Mouse (Mus musculus) stomach, embryonic 16.5 days (tissue): Measurements from ENCODE around the gene Bbs9. TPM values are rescaled to one million over a fixed set of nuclear protein-coding genes. Genes with fewer than 3 reads are reported as not detected.
A peak's percentile ranks its signal among the peaks of the same experiment; 100 is the strongest.

Experiments used
- ATAC-seq: fragments of 200-750 bp; cut with Nextera tagmentation; 2 replicates; pipeline ENCODE4 v1.8.0; 2017; ENCODE audit warnings: moderate number of reproducible peaks, moderate TSS enrichment; ENCODE audit not compliant: insufficient read depth, low FRiP score
- H3K27ac ChIP-seq: fragments of 300-500 bp; sonication (generic); 2 replicates; pipeline ENCODE4 v1.5.1; 2014; ENCODE audit warnings: low read length
- H3K27me3 ChIP-seq: fragments of 300-500 bp; sonication (generic); 2 replicates; pipeline ENCODE4 v1.6.1; 2014; ENCODE audit warnings: low read length, control low read depth, mixed read lengths; ENCODE audit not compliant: control insufficient read depth, insufficient read depth
- H3K36me3 ChIP-seq: fragments of 300-500 bp; sonication (generic); 2 replicates; pipeline ENCODE4 v1.6.1; 2014; ENCODE audit warnings: low read length; ENCODE audit not compliant: control insufficient read depth, insufficient read depth
- H3K4me1 ChIP-seq: fragments of 300-500 bp; sonication (generic); 2 replicates; pipeline ENCODE4 v1.6.1; 2014; ENCODE audit warnings: low read length, control low read depth, mixed read lengths; ENCODE audit not compliant: control insufficient read depth, insufficient read depth
- H3K4me2 ChIP-seq: fragments of 300-500 bp; sonication (generic); 2 replicates; pipeline ENCODE4 v1.6.1; 2014; ENCODE audit warnings: low read depth, low read length, mixed read lengths
- H3K4me3 ChIP-seq: fragments of 300-500 bp; sonication (generic); replicated peaks from 2 replicates; pipeline ENCODE4 v1.5.1; 2014; ENCODE audit warnings: mild to moderate bottlenecking, low read length
- H3K9ac ChIP-seq: fragments of 300-500 bp; sonication (generic); 2 replicates; pipeline ENCODE4 v1.6.1; 2014; ENCODE audit warnings: low read length
- H3K9me3 ChIP-seq: fragments of 300-500 bp; sonication (generic); replicated peaks from 2 replicates; pipeline ENCODE4 v1.6.1; 2016; ENCODE audit warnings: low read length, control low read depth; ENCODE audit not compliant: control insufficient read depth
- WGBS: fragments of 180-500 bp; shearing (Covaris S2); extraction: QIAGEN DNeasy Blood & Tissue Kit; methylation state at CpG from one replicate; pipeline ENCODE4 v1.1.7; 2014; 5-methylcytosine and 5-hydroxymethylcytosine counted together
- polyA plus RNA-seq: library from polyadenylated mRNA; unstranded; fragments of >200 nt; fragmentation: Nextera tagmentation; extraction: Ambion mirVana; gene quantifications from 2 replicates; pipeline ENCODE4 v1.2.1, GENCODE M21; 2015

Gene Bbs9
- polyA plus RNA-seq, 1 experiment from 2014 or later, result 12.2 TPM

DNA sequence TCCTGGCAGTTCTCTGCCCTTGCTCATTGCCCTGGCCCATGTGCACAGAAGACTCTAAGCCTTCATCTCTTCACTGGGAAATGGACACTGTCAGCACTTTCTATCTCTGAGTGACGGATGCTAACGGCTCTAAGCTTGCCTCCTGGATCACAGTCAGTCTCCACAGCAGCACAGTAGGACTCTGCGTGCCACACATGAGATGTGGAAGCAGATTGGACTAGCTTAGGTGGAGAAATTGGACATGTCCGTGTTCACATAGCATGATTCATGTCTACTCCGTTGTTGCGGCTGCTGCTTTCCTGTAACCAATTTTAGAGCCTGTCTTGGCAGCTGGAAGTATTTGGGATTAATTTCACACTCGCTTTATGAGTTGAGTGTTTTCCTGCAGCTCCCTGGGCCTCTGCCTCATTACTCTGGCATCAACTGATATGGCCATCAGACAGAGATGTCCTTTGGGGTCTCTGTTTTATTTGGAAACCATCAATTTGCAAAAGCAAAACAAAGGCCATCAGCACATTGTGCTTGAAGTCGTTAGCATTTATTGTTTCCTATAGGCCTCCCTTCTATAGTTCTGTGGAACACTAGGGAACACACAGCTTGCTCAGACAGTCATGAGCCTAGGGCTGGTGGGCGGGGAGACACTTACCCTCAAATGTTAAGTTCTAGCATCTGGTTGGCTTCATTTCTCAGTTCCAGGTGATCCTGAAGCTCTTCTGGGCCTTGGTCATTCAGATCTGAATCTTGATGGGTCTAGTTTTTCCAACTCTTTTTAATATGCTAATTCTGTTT lies 314.1 kb downstream of the Bbs9 start:
- H3K36me3 ChIP-seq, result no peaks in the 10 kb centered on the region
- 75% methylated on average over 9 of the region's 9 CpGs for WGBS
- no peak overlapping the region for H3K27ac ChIP-seq
- H3K9me3 ChIP-seq, result no peaks in the 10 kb centered on the region
- no peaks in the 10 kb centered on the region for H3K4me1 ChIP-seq
- H3K4me3 ChIP-seq, result no peak overlapping the region
- H3K27me3 ChIP-seq, result no peaks in the 10 kb centered on the region
- no peak for ATAC-seq
- H3K9ac ChIP-seq, result no peak overlapping the region
- no peak overlapping the region for H3K4me2 ChIP-seq

DNA sequence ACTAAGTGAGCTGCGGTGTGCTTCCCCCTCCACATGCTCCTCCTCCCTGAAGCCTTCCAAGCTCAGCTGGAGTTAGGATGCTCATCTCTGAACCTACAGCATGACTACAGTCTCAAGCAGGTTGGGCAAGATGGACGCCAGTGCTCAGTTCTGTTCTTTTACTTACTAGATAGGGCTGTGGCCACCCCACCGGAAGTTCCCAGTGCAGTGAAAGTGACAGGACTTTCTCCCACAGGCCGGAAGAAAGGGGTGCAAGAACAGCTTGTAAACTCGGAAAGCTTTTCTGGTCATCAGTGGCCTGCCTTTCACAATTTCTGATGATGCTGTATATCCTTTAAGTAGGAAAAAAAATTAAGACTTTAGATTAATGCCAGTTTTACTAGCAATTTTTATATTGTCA lies 315.7 kb downstream of the Bbs9 start:
- ATAC-seq, result no peak
- WGBS, result 86% methylated on average over 5 of the region's 5 CpGs
- H3K27ac ChIP-seq, result no peak overlapping the region

DNA sequence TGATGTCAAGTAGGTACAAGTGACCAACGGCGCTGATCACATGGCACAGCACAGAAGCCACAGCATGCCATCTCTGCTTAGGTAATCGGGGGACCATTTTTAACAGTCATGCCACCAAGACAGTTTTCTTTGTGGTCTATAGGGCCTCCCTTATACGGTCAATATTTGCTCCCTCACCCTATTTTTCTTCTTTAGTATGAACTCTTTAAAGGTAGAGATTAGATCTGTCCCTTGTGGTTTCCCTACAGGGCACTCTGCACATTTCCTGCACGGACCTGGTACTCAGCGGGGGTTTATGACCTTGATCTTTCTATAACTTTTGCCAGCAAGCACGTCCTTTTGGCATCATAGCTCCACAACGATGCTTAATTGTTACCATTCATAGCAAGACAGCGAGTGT lies 316.2 kb downstream of the Bbs9 start:
- H3K4me1 ChIP-seq, result no peaks in the 10 kb centered on the region
- WGBS, result 72% methylated on average over 9 of the region's 9 CpGs
- no peak overlapping the region for H3K4me2 ChIP-seq
- ATAC-seq, result no peak
- H3K4me3 ChIP-seq, result no peak overlapping the region
- no peaks in the 10 kb centered on the region for H3K36me3 ChIP-seq
- no peaks in the 10 kb centered on the region for H3K9me3 ChIP-seq
- no peak overlapping the region for H3K9ac ChIP-seq
- H3K27me3 ChIP-seq, result no peaks in the 10 kb centered on the region
- H3K27ac ChIP-seq, result no peak overlapping the region

More for the DNA sequence above, 315.7 kb downstream of the Bbs9 start:
- H3K36me3 ChIP-seq, result no peaks in the 10 kb centered on the region
- H3K4me2 ChIP-seq, result no peak overlapping the region
- no peaks in the 10 kb centered on the region for H3K9me3 ChIP-seq
- H3K4me3 ChIP-seq, result no peak overlapping the region
- no peak overlapping the region for H3K9ac ChIP-seq
- no peaks in the 10 kb centered on the region for H3K4me1 ChIP-seq
- no peaks in the 10 kb centered on the region for H3K27me3 ChIP-seq

DNA sequence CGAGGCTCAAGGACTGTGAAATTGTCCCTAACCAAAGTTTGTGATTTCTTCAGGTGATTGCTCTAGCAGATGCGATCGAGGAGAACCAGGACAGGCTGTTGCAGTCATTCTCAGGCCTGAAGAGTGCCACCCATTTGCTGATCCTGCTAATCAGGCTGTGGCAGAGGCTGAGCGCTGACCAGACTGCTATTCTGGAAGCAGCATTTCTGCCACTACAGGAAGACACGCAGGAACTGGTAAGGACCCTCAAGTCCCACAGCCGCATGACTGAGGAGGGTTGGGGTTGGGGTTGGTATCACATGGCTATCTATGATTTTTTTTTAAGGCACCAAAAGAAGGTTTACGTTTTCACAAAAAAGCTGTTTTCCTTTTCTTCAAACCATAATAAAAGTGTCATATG lies 318.2 kb downstream of the Bbs9 start:
- Histone ChIP-seq H3K9ac (no peak overlapping the region), H3K4me3 (no peak overlapping the region), H3K36me3 (no peaks in the 10 kb centered on the region), H3K4me1 (no peaks in the 10 kb centered on the region), H3K9me3 (no peaks in the 10 kb centered on the region), H3K27me3 (no peaks in the 10 kb centered on the region), H3K4me2 (no peak overlapping the region), H3K27ac (no peak overlapping the region)
- 68% methylated on average over 7 of the region's 7 CpGs for WGBS
- no peak for ATAC-seq

DNA sequence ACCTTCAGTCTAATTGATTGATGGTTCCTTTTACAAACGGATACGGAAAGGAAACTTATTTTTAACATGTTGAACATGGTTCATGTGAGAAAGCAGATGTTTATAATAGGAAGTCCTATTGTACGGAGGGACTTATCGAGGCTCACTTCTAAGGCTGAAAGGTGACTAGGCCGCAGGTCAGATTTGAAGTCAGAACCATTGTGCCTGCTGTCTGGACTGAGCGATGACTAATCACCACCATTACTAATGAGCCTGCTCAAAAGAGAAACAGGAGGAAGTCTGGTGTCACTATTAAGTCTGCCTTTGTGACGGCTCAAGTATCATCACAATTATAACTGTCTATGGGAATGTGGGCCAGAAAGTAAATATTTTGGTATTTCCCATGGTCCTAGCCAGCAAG lies 325.2 kb downstream of the Bbs9 start:
- peak; percentile 64 for ATAC-seq
- Histone ChIP-seq H3K9ac (no peak overlapping the region), H3K4me3 (no peak overlapping the region), H3K9me3 (no peaks in the 10 kb centered on the region), H3K27me3 (no peaks in the 10 kb centered on the region), H3K27ac (no peak overlapping the region), H3K36me3 (no peaks in the 10 kb centered on the region), H3K4me2 (no peak overlapping the region), H3K4me1 (0 out of 2 replicates have a peak, but pooled peaks cover 3% of the 10 kb centered on the region)
- WGBS, result 43% methylated on average over 7 of the region's 7 CpGs

DNA sequence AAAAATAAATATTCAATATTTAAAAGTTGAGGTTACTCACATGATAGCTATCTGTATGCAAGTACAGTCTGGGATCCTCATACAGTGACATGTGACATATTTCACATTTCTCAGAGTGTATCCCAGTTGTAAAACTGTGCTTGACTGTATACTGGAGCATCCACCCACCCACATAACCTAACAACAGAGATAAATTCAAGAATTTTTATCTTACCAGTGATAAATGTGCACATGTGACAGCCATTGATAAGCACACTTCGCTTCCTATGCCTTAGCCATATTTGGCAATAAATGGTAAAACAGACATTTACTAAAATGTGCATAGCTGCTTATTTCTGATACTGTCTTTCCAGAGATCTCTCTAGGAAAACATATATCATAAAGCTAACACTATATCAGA lies 330.5 kb downstream of the Bbs9 start:
- no peaks in the 10 kb centered on the region for H3K4me1 ChIP-seq
- no peak overlapping the region for H3K9ac ChIP-seq
- WGBS, result 62% methylated on average over 1 of the region's 1 CpGs

DNA sequence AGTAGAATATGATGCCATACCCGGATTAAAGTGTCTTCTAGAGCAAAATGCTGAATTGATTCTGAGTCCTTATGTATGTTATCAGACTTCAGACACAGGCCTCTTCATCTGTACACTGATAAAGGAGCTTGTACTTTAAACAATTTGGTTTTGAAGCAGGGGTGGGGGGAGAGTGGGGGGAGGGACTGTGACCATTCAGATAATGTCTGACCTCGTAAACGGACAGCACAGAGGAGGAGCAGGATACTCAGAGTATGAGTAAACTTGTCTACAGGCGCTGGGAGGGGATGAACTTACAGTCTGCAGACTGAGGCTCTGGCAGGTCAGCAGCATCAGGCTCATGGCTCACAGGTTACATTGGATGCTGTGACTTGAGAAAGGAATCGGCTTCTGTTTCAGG lies 331.0 kb downstream of the Bbs9 start:
- H3K27ac ChIP-seq, result no peak overlapping the region
- no peaks in the 10 kb centered on the region for H3K4me1 ChIP-seq
- no peaks in the 10 kb centered on the region for H3K9me3 ChIP-seq
- no peak overlapping the region for H3K4me3 ChIP-seq
- no peak overlapping the region for H3K9ac ChIP-seq
- no peaks in the 10 kb centered on the region for H3K27me3 ChIP-seq
- no peaks in the 10 kb centered on the region for H3K36me3 ChIP-seq
- 44% methylated on average over 5 of the region's 5 CpGs for WGBS
- ATAC-seq, result no peak
- H3K4me2 ChIP-seq, result no peak overlapping the region

More for the DNA sequence above, 330.5 kb downstream of the Bbs9 start:
- Histone ChIP-seq H3K36me3 (no peaks in the 10 kb centered on the region), H3K4me3 (no peak overlapping the region), H3K27me3 (no peaks in the 10 kb centered on the region), H3K9me3 (no peaks in the 10 kb centered on the region), H3K4me2 (no peak overlapping the region), H3K27ac (no peak overlapping the region)
- no peak for ATAC-seq

DNA sequence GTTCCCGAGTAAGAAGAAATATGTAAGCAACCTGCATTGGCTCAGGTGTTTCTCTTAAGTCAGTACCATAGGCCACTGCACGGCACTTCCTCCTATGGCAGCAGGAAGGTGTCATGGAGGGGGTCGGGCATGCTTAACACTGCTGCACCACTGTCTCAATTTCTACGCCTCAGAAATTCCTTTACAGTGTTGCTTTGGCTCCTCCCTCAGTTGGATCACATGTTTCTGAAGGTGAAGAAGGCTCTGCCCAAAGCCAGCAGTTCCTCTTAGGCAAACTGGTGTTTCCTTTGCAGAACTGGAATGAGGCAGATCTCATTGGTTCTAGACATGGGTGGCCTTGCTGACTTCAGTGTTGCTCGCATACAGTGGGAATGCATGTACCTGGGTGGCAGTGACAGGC lies 332.2 kb downstream of the Bbs9 start:
- H3K4me3 ChIP-seq, result no peak overlapping the region
- H3K36me3 ChIP-seq, result no peaks in the 10 kb centered on the region
- H3K27ac ChIP-seq, result no peak overlapping the region
- no peak overlapping the region for H3K4me2 ChIP-seq
- H3K9ac ChIP-seq, result no peak overlapping the region
- no peak for ATAC-seq
- H3K9me3 ChIP-seq, result no peaks in the 10 kb centered on the region
- H3K4me1 ChIP-seq, result no peaks in the 10 kb centered on the region
- 77% methylated on average over 5 of the region's 5 CpGs for WGBS
- no peaks in the 10 kb centered on the region for H3K27me3 ChIP-seq

DNA sequence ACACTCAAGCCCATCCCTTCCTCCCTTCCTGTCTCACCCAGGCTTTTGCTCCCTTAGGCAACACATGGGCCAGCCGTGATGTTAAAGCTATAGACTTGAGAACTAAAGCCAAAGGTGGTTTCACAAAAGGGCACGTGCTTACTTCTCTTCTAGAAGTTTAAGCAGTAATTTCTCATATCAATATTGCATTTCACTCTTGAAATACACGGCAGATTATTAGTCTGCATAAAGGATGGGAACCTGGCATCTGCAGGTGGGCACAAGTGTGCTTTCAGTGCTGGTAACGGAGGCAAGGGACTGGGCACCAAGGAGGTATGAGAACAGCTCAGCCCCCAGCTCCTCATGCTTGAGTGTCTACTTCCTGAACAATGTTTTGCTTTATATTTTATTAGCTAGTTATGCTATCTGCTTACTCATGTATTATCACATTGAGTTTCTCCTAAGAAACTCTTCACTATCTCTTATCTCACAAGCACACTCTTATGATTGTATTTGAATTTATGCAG lies 334.2 kb downstream of the Bbs9 start:
- no peak overlapping the region for H3K27ac ChIP-seq
- WGBS, result 87% methylated on average over 4 of the region's 4 CpGs
- H3K4me2 ChIP-seq, result no peak overlapping the region
- H3K9ac ChIP-seq, result no peak overlapping the region
- H3K36me3 ChIP-seq, result no peaks in the 10 kb centered on the region
- H3K4me1 ChIP-seq, result no peaks in the 10 kb centered on the region
- H3K4me3 ChIP-seq, result no peak overlapping the region
- no peaks in the 10 kb centered on the region for H3K27me3 ChIP-seq
- no peak for ATAC-seq
- H3K9me3 ChIP-seq, result no peaks in the 10 kb centered on the region
